Mouse (Mus musculus) right cerebral cortex, adult 18-20 months (tissue): ENCODE data around the gene Armc8.

ENCODE experiments used
- DNase-seq: peaks from one replicate; pipeline ENCODE4 v3.0.0; 2022; ENCODE audit warnings: mixed read lengths

The Armc8 gene

DNA sequence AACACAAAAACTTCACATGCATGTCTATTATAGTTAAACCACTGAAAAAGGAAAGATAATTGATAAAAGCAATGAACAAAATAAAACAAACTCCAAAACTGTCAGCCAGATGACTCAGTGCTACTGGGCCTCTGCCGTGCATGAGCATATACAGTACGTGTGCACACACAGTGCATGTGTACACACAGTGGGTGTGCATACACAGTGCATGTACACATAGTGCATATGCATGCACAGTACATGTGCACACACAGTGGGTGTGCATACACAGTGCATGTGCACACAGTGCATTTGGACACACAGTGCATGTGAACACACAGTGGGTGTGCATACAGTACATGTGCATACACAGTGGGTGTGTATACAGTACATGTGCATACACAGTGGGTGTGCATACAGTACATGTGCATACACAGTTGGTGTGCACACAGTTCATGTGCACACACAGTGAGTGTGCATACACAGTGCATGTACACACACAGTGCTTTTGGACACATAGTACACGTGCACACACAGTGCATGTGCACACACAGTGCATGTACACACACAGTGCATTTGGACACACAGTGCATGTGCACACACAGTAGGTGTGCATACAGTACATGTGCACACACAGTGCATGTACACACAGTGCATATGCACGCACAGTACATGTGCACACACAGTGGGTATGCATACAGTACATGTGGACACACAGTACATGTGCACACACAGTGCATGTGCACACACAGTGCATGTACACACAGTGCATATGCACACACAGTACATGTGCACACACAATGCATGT lies 126.9 kb downstream of the Armc8 start:
- no peak for DNase-seq

DNA sequence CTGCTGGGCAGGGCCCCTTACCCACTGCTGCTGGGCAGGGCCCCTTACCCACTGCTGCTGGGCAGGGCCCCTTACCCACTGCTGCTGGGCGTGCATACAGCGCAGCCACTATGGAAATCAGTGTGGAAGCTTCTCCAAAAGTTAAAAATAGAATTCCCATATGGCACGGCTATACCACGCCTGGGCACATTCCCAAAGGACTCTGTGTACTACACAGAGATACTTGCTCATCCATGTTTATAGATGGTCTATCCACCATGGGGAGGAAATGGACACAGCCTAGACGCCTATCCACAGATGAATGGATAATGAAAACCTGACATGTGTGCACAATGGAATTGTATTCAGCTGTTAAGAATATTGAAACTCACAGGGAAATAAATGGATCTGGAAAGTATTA lies 127.8 kb downstream of the Armc8 start:
- peak; percentile 77 for DNase-seq

DNA sequence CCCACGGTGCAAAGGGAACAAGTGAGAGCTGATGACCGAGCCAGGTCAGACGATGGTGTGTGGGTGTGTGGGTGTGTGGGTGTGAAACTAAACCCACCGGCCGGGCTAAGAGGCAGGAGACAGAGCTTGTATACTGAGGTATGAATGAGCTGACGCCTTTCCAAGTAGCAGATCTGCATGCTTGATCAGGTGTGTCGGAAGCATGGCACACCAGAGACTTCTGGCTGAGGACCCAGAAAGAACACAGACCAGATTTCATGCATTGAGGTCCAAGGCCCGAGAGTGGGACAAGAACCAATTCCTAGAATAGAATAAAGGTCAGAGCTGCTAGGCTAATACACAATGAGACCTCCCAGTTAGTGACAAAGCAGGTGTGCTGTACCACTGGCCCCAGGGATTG lies 129.6 kb downstream of the Armc8 start:
- DNase-seq: no peak

GRCm38 (mm10) chr9:99437781-99438565 lies 130.7 kb downstream of the Armc8 start:
- no peak for DNase-seq

GRCm38 (mm10) chr9:99437031-99437764 lies 131.5 kb downstream of the Armc8 start, which contains the start of gene Mras:
Gene Mras, minus strand, starts transcription at chr9:99437381.
- DNase-seq: no peak

DNA sequence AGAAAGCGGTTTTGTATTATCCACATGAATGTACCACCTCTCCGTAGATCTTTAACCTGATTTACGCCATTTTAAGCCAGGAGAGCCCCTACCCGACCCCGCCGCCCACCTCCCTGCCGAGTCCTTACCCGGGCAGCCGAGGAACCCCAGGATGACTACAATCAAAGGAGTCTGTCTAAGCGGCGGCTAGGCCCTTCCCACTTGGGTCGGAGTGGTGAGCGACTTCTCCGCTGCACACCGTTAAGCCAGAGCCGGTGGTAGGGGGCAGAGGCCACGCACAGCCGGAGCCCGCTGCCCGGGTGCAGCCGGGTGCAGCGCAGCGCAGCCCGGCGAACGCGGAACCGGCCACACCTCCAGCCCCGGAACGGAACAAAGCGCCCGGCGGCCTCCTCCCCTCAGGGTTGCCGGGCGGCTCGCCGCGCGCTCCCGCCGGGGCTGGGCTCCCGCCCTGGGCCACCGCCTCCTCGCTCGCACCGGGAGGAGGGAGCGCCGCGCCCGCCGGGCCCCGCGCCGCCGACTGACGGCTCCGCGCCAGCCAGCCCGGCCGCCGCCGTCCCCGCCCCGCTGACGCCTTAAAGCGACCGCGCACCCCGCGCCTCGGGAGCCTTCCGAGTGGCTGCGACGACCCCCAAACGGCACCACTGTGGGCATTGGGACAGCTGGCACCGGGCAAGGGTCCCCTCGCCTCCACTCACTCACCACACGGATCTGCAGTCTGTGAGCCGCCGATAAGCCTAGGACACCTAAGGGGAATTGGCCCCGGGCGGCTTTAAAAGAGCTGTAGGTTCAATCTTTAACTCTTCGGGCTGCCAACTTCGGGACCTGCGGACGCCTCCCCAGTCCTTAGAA lies 132.3 kb downstream of the Armc8 start:
- peak; percentile 86 for DNase-seq

GRCm38 (mm10) chr9:99435619-99436181 lies 133.0 kb downstream of the Armc8 start:
- DNase-seq: no peak

DNA sequence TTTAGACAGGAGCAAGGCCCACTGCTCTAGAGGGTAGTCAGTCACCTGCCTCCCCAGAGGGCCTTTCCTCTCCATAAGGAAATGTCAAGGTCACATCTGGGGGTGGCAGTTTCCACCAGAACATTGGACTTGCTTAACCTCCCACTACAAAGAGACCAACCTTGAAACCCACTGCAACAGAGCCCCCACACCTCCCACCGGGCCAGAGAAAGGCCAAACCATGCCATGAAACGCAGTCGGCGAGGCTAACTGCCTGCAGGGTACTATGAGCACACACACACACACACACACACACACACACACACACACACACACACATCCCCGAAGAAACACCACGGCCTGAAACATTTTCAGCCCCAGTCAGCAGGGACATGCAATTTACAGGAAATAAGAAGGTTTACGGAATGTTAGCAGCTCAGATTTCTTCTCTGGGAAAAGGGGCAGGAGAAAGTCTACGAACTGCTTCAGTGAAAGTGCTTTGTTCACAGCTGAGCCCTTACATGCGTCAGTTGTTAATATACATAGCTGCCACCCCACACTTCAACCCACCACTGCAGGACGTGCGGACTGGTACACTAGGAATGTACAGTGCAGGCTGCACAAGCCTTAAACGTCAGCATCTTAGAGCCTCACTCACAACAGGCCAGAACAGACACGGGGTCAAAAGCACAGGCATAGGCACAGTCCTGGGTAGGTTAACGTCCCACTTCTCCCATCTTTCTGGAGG lies 133.6 kb downstream of the Armc8 start:
- DNase-seq: peak; percentile 82

DNA sequence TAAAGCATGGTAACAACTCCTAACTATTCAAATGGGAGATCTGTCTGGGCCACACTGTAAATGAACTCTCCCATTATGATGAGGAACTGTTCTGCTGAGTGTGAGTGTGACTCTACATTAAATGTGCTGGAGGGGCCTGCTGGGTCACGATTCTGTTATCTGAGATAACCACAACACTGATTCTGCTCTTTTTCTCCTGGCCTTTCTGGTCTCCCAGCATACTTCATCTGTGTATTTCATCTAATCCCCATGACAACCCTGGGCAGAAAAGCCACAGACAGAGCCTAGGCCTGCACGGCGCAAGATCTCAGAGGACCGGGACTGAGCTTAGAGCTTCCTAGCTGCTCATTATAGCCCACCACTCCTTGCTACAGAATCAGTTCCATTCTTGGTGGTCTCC lies 136.2 kb downstream of the Armc8 start:
- DNase-seq: no peak

GRCm38 (mm10) chr9:99431963-99432362 lies 136.7 kb downstream of the Armc8 start:
- DNase-seq: no peak

GRCm38 (mm10) chr9:99431346-99431745 lies 137.4 kb downstream of the Armc8 start:
- peak; percentile 62 for DNase-seq

- no peak for DNase-seq
Observed at GRCm38 (mm10) chr9:99430806-99431205, 137.9 kb downstream of the Armc8 start.

- DNase-seq: peak; percentile 78
Observed at GRCm38 (mm10) chr9:99429845-99430244, 138.9 kb downstream of the Armc8 start.

GRCm38 (mm10) chr9:99428601-99429331 lies 139.9 kb downstream of the Armc8 start:
- peak; percentile 77 for DNase-seq
